Mouse (Mus musculus) limb, embryonic 14.5 days (tissue): ENCODE measurements around the gene Zfp821. TPM values are rescaled to one million over a fixed set of nuclear protein-coding genes. Genes with fewer than 3 reads are reported as not detected.

Source experiments
- ATAC-seq: fragments of 200-750 bp; cut with Nextera tagmentation; 2 replicates; pipeline ENCODE4 v1.8.0; 2017; ENCODE audit warnings: low read depth, moderate number of reproducible peaks, moderate TSS enrichment; ENCODE audit not compliant: low FRiP score
- DNase-seq: peaks from one replicate; pipeline ENCODE4 v3.0.0-alpha.2; 2015; ENCODE audit warnings: low spot score
- H3K27ac ChIP-seq: fragments of 300-500 bp; sonication (generic); replicated peaks from 2 replicates; pipeline ENCODE4 v1.5.1; 2014; ENCODE audit warnings: low read depth, mild to moderate bottlenecking, low read length, moderate library complexity, mixed read lengths
- H3K27me3 ChIP-seq: fragments of 300-500 bp; sonication (generic); 2 replicates; pipeline ENCODE4 v1.6.1; 2014; ENCODE audit warnings: low read length, mixed read lengths; ENCODE audit not compliant: control insufficient read depth, insufficient read depth
- H3K36me3 ChIP-seq: fragments of 300-500 bp; sonication (generic); 2 replicates; pipeline ENCODE4 v1.6.1; 2014; ENCODE audit warnings: mild to moderate bottlenecking, low read length, moderate library complexity, mixed read lengths; ENCODE audit not compliant: control insufficient read depth, insufficient read depth
- H3K4me1 ChIP-seq: fragments of 300-500 bp; sonication (generic); 2 replicates; pipeline ENCODE4 v1.6.1; 2014; ENCODE audit warnings: antibody characterized with exemption, low read length, mixed read lengths; ENCODE audit not compliant: control insufficient read depth, insufficient read depth
- H3K4me2 ChIP-seq: fragments of 300-500 bp; sonication (generic); replicated peaks from 2 replicates; pipeline ENCODE4 v1.6.1; 2014; ENCODE audit warnings: low read depth, mild to moderate bottlenecking, low read length, moderate library complexity; ENCODE audit not compliant: severe bottlenecking
- H3K4me3 ChIP-seq: fragments of 300-500 bp; sonication (generic); replicated peaks from 2 replicates; pipeline ENCODE4 v1.5.1; 2014; ENCODE audit warnings: low read length
- H3K9ac ChIP-seq: fragments of 300-500 bp; sonication (generic); 2 replicates; pipeline ENCODE4 v1.6.1; 2014; ENCODE audit warnings: mild to moderate bottlenecking, low read depth, low read length, moderate library complexity; ENCODE audit not compliant: severe bottlenecking
- H3K9me3 ChIP-seq: fragments of 300-500 bp; sonication (generic); 2 replicates; pipeline ENCODE4 v1.6.1; 2016; ENCODE audit warnings: low read length; ENCODE audit not compliant: control insufficient read depth
- POLR2A ChIP-seq: fragments of 200-500 bp; IDR thresholded peaks from 2 replicates; pipeline ENCODE4 v1.8.0; 2012; ENCODE audit warnings: inconsistent platforms, mild to moderate bottlenecking, moderate library complexity, borderline replicate concordance; ENCODE audit not compliant: insufficient read depth, insufficient read length; ENCODE audit errors: extremely low read depth
- WGBS: fragments of 180-500 bp; shearing (Covaris S2); extraction: QIAGEN DNeasy Blood & Tissue Kit; methylation state at CpG from one replicate; pipeline ENCODE4 v1.1.7; 2014; 5-methylcytosine and 5-hydroxymethylcytosine counted together
- polyA plus RNA-seq, 2 experiments: library from polyadenylated mRNA; depleted of rRNA in 1 of 2; stranded (reverse) in 1 of 2; unstranded in 1 of 2; fragments of >200 nt; fragmentation: Nextera tagmentation in 1 of 2; extraction: Ambion mirVana in 1 of 2; gene quantifications; 2 replicates each; pipeline versions ENCODE4 v1.2.1 to v1.2.3; 2012 to 2014

Zfp821 gene
- polyA plus RNA-seq, 2 experiments, result 28.6 to 36.8 TPM

GRCm38 (mm10) chr8:109737237-109738048 is 32.1 kb downstream of the Zfp821 start, which contains the start of gene Atxn1l:
TSS of gene Atxn1l (minus strand) at chr8:109737739.
- peak; percentile 85 for DNase-seq
- Histone ChIP-seq H3K27ac (peak within 1 kb of the TSS; percentile 67), H3K4me2 (peak within 1 kb of the TSS; percentile 82), H3K36me3 (peaks cover 22% of the 10 kb centered on the region), H3K9me3 (no peaks in the 10 kb centered on the region), H3K4me1 (peaks cover 7% of the 10 kb centered on the region), H3K27me3 (no peaks in the 10 kb centered on the region), H3K4me3 (peak within 1 kb of the TSS; percentile 99), H3K9ac (peak within 1 kb of the TSS; percentile 97)
- under 1% methylated on average over 49 of the region's 59 CpGs for WGBS
- 0 out of 2 replicates have a peak, but pooled peaks have one; percentile 50 for TF ChIP-seq POLR2A
- ATAC-seq, result peak; percentile 90

GRCm38 (mm10) chr8:109738049-109738380 is 32.7 kb downstream of the Zfp821 start:
- WGBS, result 67% methylated on average over 1 of the region's 1 CpGs
- Histone ChIP-seq H3K27me3 (no peaks in the 10 kb centered on the region), H3K27ac (no peak overlapping the region), H3K36me3 (peaks cover 16% of the 10 kb centered on the region), H3K9ac (peak overlapping the region; percentile 97), H3K9me3 (no peaks in the 10 kb centered on the region), H3K4me2 (peak overlapping the region; percentile 82), H3K4me1 (peaks cover 7% of the 10 kb centered on the region), H3K4me3 (peak overlapping the region; percentile 99)
- DNase-seq (no peak), ATAC-seq (no peak)
- TF ChIP-seq POLR2A, result no peak

- no peak for ATAC-seq
- H3K9me3 ChIP-seq, result no peaks in the 10 kb centered on the region
- no peak for TF ChIP-seq POLR2A
- H3K27me3 ChIP-seq, result no peaks in the 10 kb centered on the region
- H3K36me3 ChIP-seq, result no peaks in the 10 kb centered on the region
- no peaks in the 10 kb centered on the region for H3K4me1 ChIP-seq
- no peak overlapping the region for H3K4me2 ChIP-seq
- no peak for DNase-seq
- H3K9ac ChIP-seq, result no peak overlapping the region
- H3K27ac ChIP-seq, result no peak overlapping the region
- WGBS, result 76% methylated on average over 5 of the region's 12 CpGs
- no peak overlapping the region for H3K4me3 ChIP-seq
Measured at GRCm38 (mm10) chr8:109747468-109748199, 42.3 kb downstream of the Zfp821 start.

GRCm38 (mm10) chr8:109750274-109750673 is 44.9 kb downstream of the Zfp821 start:
- no peak for ATAC-seq
- Histone ChIP-seq H3K4me1 (no peaks in the 10 kb centered on the region), H3K4me3 (no peak overlapping the region), H3K27me3 (no peaks in the 10 kb centered on the region), H3K9me3 (no peaks in the 10 kb centered on the region), H3K36me3 (no peaks in the 10 kb centered on the region), H3K9ac (no peak overlapping the region), H3K27ac (no peak overlapping the region), H3K4me2 (no peak overlapping the region)
- TF ChIP-seq POLR2A, result no peak
- 50% methylated on average over 5 of the region's 5 CpGs for WGBS
- no peak for DNase-seq

- ATAC-seq (no peak), DNase-seq (peak; percentile 19)
- H3K27ac ChIP-seq, result no peak overlapping the region
- H3K9ac ChIP-seq, result no peak overlapping the region
- no peak overlapping the region for H3K4me2 ChIP-seq
- H3K27me3 ChIP-seq, result no peaks in the 10 kb centered on the region
- no peaks in the 10 kb centered on the region for H3K36me3 ChIP-seq
- WGBS, result 74% methylated on average over 12 of the region's 12 CpGs
- no peak overlapping the region for H3K4me3 ChIP-seq
- no peaks in the 10 kb centered on the region for H3K9me3 ChIP-seq
- H3K4me1 ChIP-seq, result no peaks in the 10 kb centered on the region
- no peak for TF ChIP-seq POLR2A
Measured at GRCm38 (mm10) chr8:109750699-109751098, 45.4 kb downstream of the Zfp821 start.
